Mouse (Mus musculus) midbrain, embryonic 15.5 days (tissue): ENCODE measurements around the gene Ralbp1. TPM values are rescaled to one million over a fixed set of nuclear protein-coding genes. Genes with fewer than 3 reads are reported as not detected.

ENCODE experiments used
- ATAC-seq: fragments of 200-750 bp; cut with Nextera tagmentation; replicated peaks from 2 replicates; pipeline ENCODE4 v1.8.0; 2017; ENCODE audit warnings: moderate TSS enrichment
- H3K27ac ChIP-seq: fragments of 300-500 bp; sonication (generic); 2 replicates; pipeline ENCODE4 v1.5.1; 2015; ENCODE audit warnings: mild to moderate bottlenecking, inconsistent platforms
- H3K27me3 ChIP-seq: fragments of 300-500 bp; sonication (generic); replicated peaks from 2 replicates; pipeline ENCODE4 v1.6.1; 2015; ENCODE audit warnings: inconsistent platforms
- H3K36me3 ChIP-seq: fragments of 300-500 bp; sonication (generic); replicated peaks from 2 replicates; pipeline ENCODE4 v1.6.1; 2015; ENCODE audit warnings: inconsistent platforms
- H3K4me1 ChIP-seq: fragments of 300-500 bp; sonication (generic); 2 replicates; pipeline ENCODE4 v1.6.1; 2015; ENCODE audit warnings: inconsistent platforms
- H3K4me2 ChIP-seq: fragments of 300-500 bp; sonication (generic); 2 replicates; pipeline ENCODE4 v1.6.1; 2015; ENCODE audit warnings: inconsistent platforms, mild to moderate bottlenecking, moderate library complexity
- H3K4me3 ChIP-seq: fragments of 300-500 bp; sonication (generic); 2 replicates; pipeline ENCODE4 v1.5.1; 2015; ENCODE audit warnings: mild to moderate bottlenecking, inconsistent platforms
- H3K9ac ChIP-seq: fragments of 300-500 bp; sonication (generic); 2 replicates; pipeline ENCODE4 v1.6.1; 2015; ENCODE audit warnings: mild to moderate bottlenecking, inconsistent platforms
- H3K9me3 ChIP-seq: fragments of 300-500 bp; sonication (generic); 2 replicates; pipeline ENCODE4 v1.6.1; 2016; ENCODE audit warnings: inconsistent platforms
- WGBS: fragments of 180-500 bp; shearing (Covaris S2); methylation state at CpG from one replicate; pipeline ENCODE4 v1.1.7; 2015; ENCODE audit warnings: mixed read lengths; 5-methylcytosine and 5-hydroxymethylcytosine counted together
- polyA plus RNA-seq: library from polyadenylated mRNA; unstranded; fragments of >200 nt; fragmentation: Nextera tagmentation; extraction: Ambion mirVana; gene quantifications from 2 replicates; pipeline ENCODE4 v1.2.1, GENCODE M21; 2015

The Ralbp1 gene
- 57.6 and 67.4 TPM in 2 replicates for polyA plus RNA-seq

- H3K36me3 ChIP-seq = no peaks in the 10 kb centered on the region
- H3K27me3 ChIP-seq = no peaks in the 10 kb centered on the region
- H3K4me3 ChIP-seq = peak within 1 kb of the TSS; percentile 72
- H3K9ac ChIP-seq = peak within 1 kb of the TSS; percentile 79
- 7% methylated on average over 14 of the region's 14 CpGs for WGBS
- ATAC-seq = no peak; the same call in 1 of the 2 replicates
- peak within 1 kb of the TSS; percentile 74 for H3K4me2 ChIP-seq
- peak within 1 kb of the TSS; percentile 92 for H3K27ac ChIP-seq
- peaks cover 38% of the 10 kb centered on the region for H3K4me1 ChIP-seq
- no peaks in the 10 kb centered on the region for H3K9me3 ChIP-seq
Measured at GRCm38 (mm10) chr17:65885697-65886529, at the start of gene Ralbp1. Gene Ralbp1, minus strand, starts transcription at chr17:65885798.

GRCm38 (mm10) chr17:65933741-65934140 is 48.1 kb upstream of the Ralbp1 start:
- Histone ChIP-seq H3K4me1 (peaks cover 8% of the 10 kb centered on the region; the same call in 1 of the 2 replicates), H3K9ac (no peak overlapping the region), H3K27ac (no peak overlapping the region), H3K4me2 (no peak overlapping the region), H3K27me3 (no peaks in the 10 kb centered on the region), H3K36me3 (peaks cover 10% of the 10 kb centered on the region), H3K4me3 (no peak overlapping the region), H3K9me3 (no peaks in the 10 kb centered on the region)
- no peak for ATAC-seq
- WGBS = 97% methylated on average over 2 of the region's 2 CpGs

GRCm38 (mm10) chr17:65931525-65931924 is 45.9 kb upstream of the Ralbp1 start:
- H3K27ac ChIP-seq = no peak overlapping the region
- H3K4me1 ChIP-seq = peaks cover 8% of the 10 kb centered on the region; the same call in 1 of the 2 replicates
- no peak overlapping the region for H3K4me3 ChIP-seq
- WGBS = 34% methylated on average over 6 of the region's 6 CpGs
- peak; percentile 37; the same call in 1 of the 2 replicates for ATAC-seq
- no peak overlapping the region for H3K9ac ChIP-seq
- no peaks in the 10 kb centered on the region for H3K27me3 ChIP-seq
- H3K9me3 ChIP-seq = no peaks in the 10 kb centered on the region
- H3K4me2 ChIP-seq = no peak overlapping the region
- H3K36me3 ChIP-seq = peaks cover 16% of the 10 kb centered on the region

GRCm38 (mm10) chr17:65930960-65931359 is 45.4 kb upstream of the Ralbp1 start:
- H3K4me3 ChIP-seq = no peak overlapping the region
- H3K4me1 ChIP-seq = peaks cover 8% of the 10 kb centered on the region; the same call in 1 of the 2 replicates
- no peaks in the 10 kb centered on the region for H3K9me3 ChIP-seq
- H3K4me2 ChIP-seq = no peak overlapping the region
- no peak for ATAC-seq
- no peak overlapping the region for H3K27ac ChIP-seq
- H3K27me3 ChIP-seq = no peaks in the 10 kb centered on the region
- WGBS = 80% methylated on average over 6 of the region's 6 CpGs
- H3K9ac ChIP-seq = no peak overlapping the region
- H3K36me3 ChIP-seq = peaks cover 22% of the 10 kb centered on the region

- ATAC-seq = no peak
Measured at GRCm38 (mm10) chr17:65930158-65930826, 44.7 kb upstream of the Ralbp1 start.

GRCm38 (mm10) chr17:65929319-65929978 is 43.9 kb upstream of the Ralbp1 start:
- WGBS = 92% methylated on average over 22 of the region's 22 CpGs
- no peak for ATAC-seq
- peaks cover 31% of the 10 kb centered on the region for H3K36me3 ChIP-seq
- H3K4me3 ChIP-seq = no peak overlapping the region
- H3K4me2 ChIP-seq = no peak overlapping the region
- H3K9ac ChIP-seq = no peak overlapping the region
- peaks cover 8% of the 10 kb centered on the region; the same call in 1 of the 2 replicates for H3K4me1 ChIP-seq
- H3K9me3 ChIP-seq = no peaks in the 10 kb centered on the region
- no peaks in the 10 kb centered on the region for H3K27me3 ChIP-seq
- no peak overlapping the region for H3K27ac ChIP-seq

More at GRCm38 (mm10) chr17:65930158-65930826, 44.7 kb upstream of the Ralbp1 start:
- Histone ChIP-seq H3K36me3 (peaks cover 25% of the 10 kb centered on the region), H3K9ac (no peak overlapping the region), H3K9me3 (no peaks in the 10 kb centered on the region), H3K4me2 (no peak overlapping the region), H3K27me3 (no peaks in the 10 kb centered on the region), H3K4me3 (no peak overlapping the region), H3K4me1 (peaks cover 8% of the 10 kb centered on the region; the same call in 1 of the 2 replicates), H3K27ac (no peak overlapping the region)
- 93% methylated on average over 7 of the region's 7 CpGs for WGBS

- Histone ChIP-seq H3K36me3 (peaks cover 34% of the 10 kb centered on the region), H3K4me3 (no peak overlapping the region), H3K27ac (no peak overlapping the region), H3K4me1 (peaks cover 8% of the 10 kb centered on the region; the same call in 1 of the 2 replicates), H3K9me3 (no peaks in the 10 kb centered on the region), H3K9ac (no peak overlapping the region), H3K27me3 (no peaks in the 10 kb centered on the region), H3K4me2 (no peak overlapping the region)
- 69% methylated on average over 4 of the region's 4 CpGs for WGBS
- no peak for ATAC-seq
Measured at GRCm38 (mm10) chr17:65927077-65927476, 41.5 kb upstream of the Ralbp1 start.

- Histone ChIP-seq H3K27ac (no peak overlapping the region), H3K4me2 (no peak overlapping the region), H3K4me1 (no peaks in the 10 kb centered on the region), H3K36me3 (peaks cover 31% of the 10 kb centered on the region), H3K9ac (no peak overlapping the region), H3K27me3 (no peaks in the 10 kb centered on the region), H3K9me3 (no peaks in the 10 kb centered on the region), H3K4me3 (no peak overlapping the region)
- 77% methylated on average over 5 of the region's 5 CpGs for WGBS
- no peak for ATAC-seq
Measured at GRCm38 (mm10) chr17:65924218-65924617, 38.6 kb upstream of the Ralbp1 start.

- Histone ChIP-seq H3K9me3 (no peaks in the 10 kb centered on the region), H3K27ac (no peak overlapping the region), H3K36me3 (peaks cover 26% of the 10 kb centered on the region), H3K27me3 (no peaks in the 10 kb centered on the region), H3K4me2 (no peak overlapping the region), H3K4me3 (no peak overlapping the region), H3K4me1 (no peaks in the 10 kb centered on the region), H3K9ac (no peak overlapping the region)
- no peak for ATAC-seq
- 79% methylated on average over 6 of the region's 6 CpGs for WGBS
Measured at GRCm38 (mm10) chr17:65921975-65922374, 36.4 kb upstream of the Ralbp1 start.

- Histone ChIP-seq H3K4me2 (no peak overlapping the region), H3K9me3 (no peaks in the 10 kb centered on the region), H3K9ac (no peak overlapping the region), H3K27ac (no peak overlapping the region), H3K4me3 (no peak overlapping the region), H3K27me3 (no peaks in the 10 kb centered on the region), H3K36me3 (peaks cover 9% of the 10 kb centered on the region; the same call in 1 of the 2 replicates), H3K4me1 (no peaks in the 10 kb centered on the region)
- WGBS = 90% methylated on average over 3 of the region's 3 CpGs
- ATAC-seq = no peak
Measured at GRCm38 (mm10) chr17:65919235-65919634, 33.6 kb upstream of the Ralbp1 start.

GRCm38 (mm10) chr17:65916135-65916668 is 30.6 kb upstream of the Ralbp1 start:
- Histone ChIP-seq H3K4me1 (no peaks in the 10 kb centered on the region), H3K9ac (no peak overlapping the region), H3K9me3 (no peaks in the 10 kb centered on the region), H3K4me2 (0 out of 2 replicates have a peak overlapping the region, but pooled peaks have one; percentile 4), H3K27me3 (no peaks in the 10 kb centered on the region), H3K36me3 (no peaks in the 10 kb centered on the region), H3K4me3 (no peak overlapping the region), H3K27ac (peak overlapping the region; percentile 75)
- WGBS = 15% methylated on average over 8 of the region's 8 CpGs
- ATAC-seq = peak; percentile 85

- no peak overlapping the region for H3K27ac ChIP-seq
- no peaks in the 10 kb centered on the region for H3K9me3 ChIP-seq
- no peak for ATAC-seq
- no peak overlapping the region for H3K4me2 ChIP-seq
- H3K36me3 ChIP-seq = no peaks in the 10 kb centered on the region
- no peak overlapping the region for H3K9ac ChIP-seq
- H3K4me3 ChIP-seq = no peak overlapping the region
- H3K27me3 ChIP-seq = no peaks in the 10 kb centered on the region
- 50% methylated on average over 6 of the region's 6 CpGs for WGBS
- no peaks in the 10 kb centered on the region for H3K4me1 ChIP-seq
Measured at GRCm38 (mm10) chr17:65914083-65914482, 28.5 kb upstream of the Ralbp1 start.
